Mouse (Mus musculus) liver, embryonic 14.5 days (tissue): ENCODE measurements around the gene Ptprd. TPM values are rescaled to one million over a fixed set of nuclear protein-coding genes. Genes with fewer than 3 reads are reported as not detected.

Source experiments
- ATAC-seq: fragments of 200-750 bp; cut with Nextera tagmentation; 2 replicates; pipeline ENCODE4 v1.8.0; 2017; ENCODE audit warnings: moderate number of reproducible peaks, mild to moderate bottlenecking, moderate library complexity; ENCODE audit not compliant: insufficient read depth
- DNase-seq, 3 experiments: peaks; one replicate each; pipeline ENCODE4 v3.0.0-alpha.2; 2012 to 2013; ENCODE audit warnings: low read depth in 3 of 3, low spot score in 3 of 3
- H3K27ac ChIP-seq: fragments of 300-500 bp; sonication (generic); 2 replicates; pipeline ENCODE4 v1.5.1; 2014; ENCODE audit warnings: moderate library complexity, mild to moderate bottlenecking, control low read depth, inconsistent platforms
- H3K27me3 ChIP-seq: fragments of 300-500 bp; sonication (generic); 2 replicates; pipeline ENCODE4 v1.6.1; 2014; ENCODE audit warnings: mild to moderate bottlenecking, low read length, moderate library complexity; ENCODE audit not compliant: control insufficient read depth, insufficient read depth
- H3K36me3 ChIP-seq: fragments of 300-500 bp; sonication (generic); replicated peaks from 2 replicates; pipeline ENCODE4 v1.6.1; 2014; ENCODE audit warnings: low read depth; ENCODE audit not compliant: control insufficient read depth, insufficient read depth
- H3K4me1 ChIP-seq, 2 experiments: fragments of 200-500 bp in 1 of 2; fragments of 300-500 bp in 1 of 2; sonication (generic) in 1 of 2; replicated peaks; 2 replicates each; pipeline ENCODE4 v1.6.1; 2012 to 2014; ENCODE audit warnings: antibody characterized with exemption in 1 of 2, inconsistent platforms in 1 of 2, low read length in 1 of 2; ENCODE audit not compliant: control insufficient read depth in 2 of 2, insufficient read depth in 2 of 2
- H3K4me2 ChIP-seq: fragments of 300-500 bp; sonication (generic); 2 replicates; pipeline ENCODE4 v1.6.1; 2014; ENCODE audit warnings: low read depth, mild to moderate bottlenecking, control low read depth, moderate library complexity
- H3K4me3 ChIP-seq, 2 experiments: fragments of 200-500 bp in 1 of 2; fragments of 300-500 bp in 1 of 2; sonication (generic) in 1 of 2; 2 replicates each; pipeline ENCODE4 v1.5.1; 2012 to 2014; ENCODE audit warnings: low read depth in 2 of 2, low read length in 2 of 2, mild to moderate bottlenecking in 2 of 2, control low read depth in 1 of 2, inconsistent platforms in 1 of 2, moderate library complexity in 1 of 2; ENCODE audit not compliant: insufficient read depth in 1 of 2
- H3K9ac ChIP-seq: fragments of 300-500 bp; sonication (generic); replicated peaks from 2 replicates; pipeline ENCODE4 v1.6.1; 2014; ENCODE audit warnings: mild to moderate bottlenecking, control low read depth, moderate library complexity
- H3K9me3 ChIP-seq: fragments of 300-500 bp; sonication (generic); 2 replicates; pipeline ENCODE4 v1.6.1; 2016; ENCODE audit warnings: low read length, mixed read lengths; ENCODE audit not compliant: control insufficient read depth
- CTCF ChIP-seq: IDR thresholded peaks from 2 replicates; pipeline ENCODE4 v1.5.1; 2016; ENCODE audit warnings: antibody characterized with exemption, low read depth, control low read depth
- EP300 ChIP-seq: IDR thresholded peaks from 2 replicates; pipeline ENCODE4 v1.6.1; 2016; ENCODE audit warnings: antibody characterized with exemption, low read depth
- WGBS: fragments of 180-500 bp; shearing (Covaris S2); extraction: QIAGEN DNeasy Blood & Tissue Kit; methylation state at CpG from one replicate; pipeline ENCODE4 v1.1.7; 2014; ENCODE audit not compliant: insufficient replicate concordance; 5-methylcytosine and 5-hydroxymethylcytosine counted together
- polyA plus RNA-seq, 2 experiments: library from polyadenylated mRNA; depleted of rRNA in 1 of 2; stranded (reverse) in 1 of 2; unstranded in 1 of 2; fragments of >200 nt; fragmentation: Nextera tagmentation in 1 of 2; extraction: Ambion mirVana in 1 of 2; gene quantifications; 2 replicates each; pipeline versions ENCODE4 v1.2.1 to v1.2.3; 2012 to 2014

Gene Ptprd
- polyA plus RNA-seq, 2 experiments: 1.5 to 2.8 TPM

DNA sequence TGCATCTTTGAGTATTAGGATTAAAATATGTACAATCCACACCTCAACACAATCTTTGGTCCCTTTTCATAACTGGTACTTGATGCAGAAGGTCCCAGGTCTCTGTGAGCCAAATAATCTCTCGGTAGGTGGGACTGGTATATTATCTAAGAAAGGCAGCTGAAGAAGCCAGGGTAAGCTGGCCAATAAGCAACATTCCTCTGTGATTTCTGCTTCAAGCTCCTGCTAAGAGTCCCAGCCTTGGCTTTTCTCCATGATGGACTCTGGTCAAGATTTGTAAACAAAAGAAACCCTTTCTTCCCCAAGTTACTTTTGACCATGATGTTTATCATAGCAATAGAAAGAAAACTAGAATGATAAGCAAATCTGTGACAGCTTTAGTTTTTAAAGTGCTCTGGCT is 2012.4 kb downstream of the Ptprd start:
- TF ChIP-seq CTCF (no peak), EP300 (no peak)
- H3K9ac ChIP-seq: no peak overlapping the region
- no peaks in the 10 kb centered on the region for H3K4me1 ChIP-seq
- 67% methylated on average over 1 of the region's 1 CpGs for WGBS
- no peaks in the 10 kb centered on the region for H3K9me3 ChIP-seq
- H3K4me2 ChIP-seq: no peak overlapping the region
- H3K36me3 ChIP-seq: no peaks in the 10 kb centered on the region
- DNase-seq (no peak), ATAC-seq (no peak)
- no peaks in the 10 kb centered on the region for H3K27me3 ChIP-seq
- no peak overlapping the region for H3K4me3 ChIP-seq
- no peak overlapping the region for H3K27ac ChIP-seq

- Histone ChIP-seq H3K9ac (no peak overlapping the region), H3K9me3 (no peaks in the 10 kb centered on the region), H3K4me3 (no peak overlapping the region), H3K27ac (no peak overlapping the region), H3K36me3 (no peaks in the 10 kb centered on the region), H3K27me3 (no peaks in the 10 kb centered on the region), H3K4me1 (no peaks in the 10 kb centered on the region), H3K4me2 (no peak overlapping the region)
- WGBS: 80% methylated on average over 3 of the region's 3 CpGs
- TF ChIP-seq CTCF (no peak), EP300 (no peak)
- ATAC-seq: no peak
- no peak for DNase-seq
These were observed 2017.0 kb downstream of the Ptprd start for GRCm38 (mm10) chr4:76194762-76195161.

DNA sequence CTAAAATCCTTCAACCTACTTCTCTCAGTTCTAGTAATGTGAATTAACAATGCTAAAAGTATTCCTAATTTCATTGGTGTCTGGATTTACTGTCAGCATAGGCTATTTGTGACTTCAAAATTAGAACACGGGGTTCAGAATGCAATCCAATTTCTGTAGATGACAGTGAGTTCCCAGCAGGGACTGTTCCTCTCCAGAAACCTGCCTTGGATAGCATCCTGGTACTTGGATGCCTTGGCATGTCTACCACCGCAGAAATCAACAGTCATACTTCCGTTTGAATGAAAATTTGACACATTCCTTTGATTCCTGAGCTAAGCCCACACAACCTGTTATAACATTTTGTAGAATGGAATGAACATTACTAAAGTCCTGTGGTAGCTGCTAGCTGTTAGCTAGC is 2018.3 kb downstream of the Ptprd start:
- Histone ChIP-seq H3K4me2 (no peak overlapping the region), H3K4me1 (no peaks in the 10 kb centered on the region), H3K36me3 (no peaks in the 10 kb centered on the region), H3K27me3 (no peaks in the 10 kb centered on the region), H3K27ac (no peak overlapping the region), H3K9ac (no peak overlapping the region), H3K9me3 (no peaks in the 10 kb centered on the region), H3K4me3 (no peak overlapping the region)
- DNase-seq: no peak
- TF ChIP-seq EP300: no peak
- no peak for TF ChIP-seq CTCF
- WGBS: 53% methylated on average over 3 of the region's 3 CpGs
- no peak for ATAC-seq

GRCm38 (mm10) chr4:76192031-76192430 is 2019.7 kb downstream of the Ptprd start:
- 79% methylated on average over 1 of the region's 1 CpGs for WGBS
- H3K27me3 ChIP-seq: no peaks in the 10 kb centered on the region
- no peak overlapping the region for H3K4me2 ChIP-seq
- TF ChIP-seq CTCF: no peak
- no peak for TF ChIP-seq EP300
- H3K4me3 ChIP-seq: no peak overlapping the region
- H3K27ac ChIP-seq: no peak overlapping the region
- H3K4me1 ChIP-seq: no peaks in the 10 kb centered on the region
- no peaks in the 10 kb centered on the region for H3K9me3 ChIP-seq
- ATAC-seq (no peak), DNase-seq (no peak)
- H3K9ac ChIP-seq: no peak overlapping the region
- no peaks in the 10 kb centered on the region for H3K36me3 ChIP-seq

GRCm38 (mm10) chr4:76190788-76191187 is 2021.0 kb downstream of the Ptprd start:
- DNase-seq (no peak), ATAC-seq (no peak)
- Histone ChIP-seq H3K9ac (no peak overlapping the region), H3K4me1 (no peaks in the 10 kb centered on the region), H3K27ac (no peak overlapping the region), H3K36me3 (no peaks in the 10 kb centered on the region), H3K4me2 (no peak overlapping the region), H3K27me3 (no peaks in the 10 kb centered on the region), H3K4me3 (no peak overlapping the region), H3K9me3 (no peaks in the 10 kb centered on the region)
- 29% methylated on average over 1 of the region's 1 CpGs for WGBS
- no peak for TF ChIP-seq CTCF
- no peak for TF ChIP-seq EP300
